Mouse (Mus musculus): ENCODE data around the gene Gm20388. TPM values are rescaled to one million over a fixed set of nuclear protein-coding genes. Genes with fewer than 3 reads are reported as not detected.
A peak's percentile ranks its signal among the peaks of the same experiment; 100 is the strongest.

Gm20388 gene
- polyA plus RNA-seq, 1 experiment from 2014 or later: 5.5 TPM

DNA sequence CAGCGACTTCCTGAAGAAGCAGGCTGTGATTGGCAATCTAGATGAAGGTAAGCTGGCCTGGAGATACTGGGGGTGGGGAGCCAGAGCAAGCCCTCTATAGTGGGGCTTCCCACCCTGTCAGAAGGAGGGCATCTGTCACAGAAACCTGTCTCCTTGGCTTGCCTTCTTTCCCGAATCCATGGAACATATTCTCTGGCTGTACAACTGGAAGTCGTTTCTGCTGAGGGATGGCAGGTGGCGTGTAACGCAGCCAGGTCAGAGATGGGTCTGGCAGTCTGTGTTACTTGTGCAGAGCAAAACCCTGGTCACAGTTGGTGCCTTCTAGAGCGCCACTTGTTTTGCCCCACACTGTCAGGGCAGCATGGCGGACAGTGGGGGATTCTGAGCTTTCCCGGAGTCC is 249.7 kb downstream of the Gm20388 start:
- peaks cover 51% of the 10 kb centered on the region for H3K4me1 ChIP-seq
- no peaks in the 10 kb centered on the region for H3K9me3 ChIP-seq
- H3K27ac ChIP-seq: peak overlapping the region; percentile 30
- 90% methylated on average over 8 of the region's 8 CpGs for WGBS
- DNase-seq (ENCODE audit: extremely low spot score, low spot score): no peak
- H3K36me3 ChIP-seq (replicated peaks): no peaks in the 10 kb centered on the region
- H3K4me3 ChIP-seq: no peak overlapping the region
- peaks cover 22% of the 10 kb centered on the region; the same call in 1 of the 2 replicates for H3K27me3 ChIP-seq (ENCODE audit: poor library complexity, severe bottlenecking)

- peaks cover 36% of the 10 kb centered on the region for H3K4me1 ChIP-seq
- no peaks in the 10 kb centered on the region for H3K9me3 ChIP-seq
- H3K27ac ChIP-seq: no peak overlapping the region
- no peak overlapping the region for H3K4me3 ChIP-seq
- no peaks in the 10 kb centered on the region for H3K36me3 ChIP-seq (replicated peaks)
- DNase-seq (ENCODE audit: extremely low spot score, low spot score): no peak
- peaks cover 24% of the 10 kb centered on the region for H3K27me3 ChIP-seq (ENCODE audit: poor library complexity, severe bottlenecking)
- 84% methylated on average over 16 of the region's 16 CpGs for WGBS
Measured at GRCm38 (mm10) chr8:120161658-120162403, 251.2 kb downstream of the Gm20388 start.

- Histone ChIP-seq H3K27me3 (ENCODE audit: poor library complexity, severe bottlenecking) (peaks cover 29% of the 10 kb centered on the region), H3K4me3 (no peak overlapping the region), H3K27ac (no peak overlapping the region), H3K36me3 (replicated peaks) (no peaks in the 10 kb centered on the region), H3K9me3 (no peaks in the 10 kb centered on the region), H3K4me1 (peaks cover 37% of the 10 kb centered on the region)
- DNase-seq (ENCODE audit: extremely low spot score, low spot score): no peak
- 91% methylated on average over 5 of the region's 5 CpGs for WGBS
Measured at GRCm38 (mm10) chr8:120162404-120162752, 251.7 kb downstream of the Gm20388 start.

DNA sequence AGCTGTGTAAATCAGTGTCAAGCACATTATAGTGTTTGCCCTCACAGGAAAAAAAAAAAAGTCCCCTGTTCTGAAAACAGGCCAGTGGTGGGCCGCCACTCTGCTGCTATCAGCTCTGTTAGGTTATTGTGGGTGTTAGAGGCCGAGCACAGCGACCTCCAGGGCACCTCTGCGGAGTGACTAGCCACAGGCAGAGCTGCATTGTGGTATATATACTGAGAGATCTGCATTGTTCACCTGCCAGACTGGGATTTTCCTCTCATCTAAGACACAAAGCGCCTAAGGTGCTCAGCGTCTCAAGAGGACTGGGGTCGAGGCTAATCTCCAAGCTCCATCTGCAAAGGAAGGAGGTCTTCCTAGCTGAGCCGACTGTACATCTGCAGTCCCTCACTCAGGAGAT is 252.7 kb downstream of the Gm20388 start:
- peaks cover 39% of the 10 kb centered on the region for H3K27me3 ChIP-seq (ENCODE audit: poor library complexity, severe bottlenecking)
- H3K9me3 ChIP-seq: no peaks in the 10 kb centered on the region
- H3K36me3 ChIP-seq (replicated peaks): no peaks in the 10 kb centered on the region
- 70% methylated on average over 8 of the region's 8 CpGs for WGBS
- no peak overlapping the region for H3K27ac ChIP-seq
- no peak overlapping the region for H3K4me3 ChIP-seq
- no peak for DNase-seq (ENCODE audit: extremely low spot score, low spot score)
- peaks cover 47% of the 10 kb centered on the region for H3K4me1 ChIP-seq

GRCm38 (mm10) chr8:120164026-120164425 is 253.4 kb downstream of the Gm20388 start:
- Histone ChIP-seq H3K27ac (no peak overlapping the region; the same call in 1 of the 2 replicates), H3K36me3 (replicated peaks) (no peaks in the 10 kb centered on the region), H3K4me3 (no peak overlapping the region), H3K4me1 (peaks cover 47% of the 10 kb centered on the region), H3K27me3 (ENCODE audit: poor library complexity, severe bottlenecking) (peaks cover 42% of the 10 kb centered on the region), H3K9me3 (no peaks in the 10 kb centered on the region)
- WGBS: 87% methylated on average over 5 of the region's 5 CpGs
- DNase-seq (ENCODE audit: extremely low spot score, low spot score): no peak

GRCm38 (mm10) chr8:120167136-120167535 is 256.5 kb downstream of the Gm20388 start:
- 90% methylated on average over 8 of the region's 8 CpGs for WGBS
- peaks cover 46% of the 10 kb centered on the region for H3K27me3 ChIP-seq (ENCODE audit: poor library complexity, severe bottlenecking)

GRCm38 (mm10) chr8:120167821-120168220 is 257.2 kb downstream of the Gm20388 start:
- no peak overlapping the region for H3K4me3 ChIP-seq
- H3K4me1 ChIP-seq: peaks cover 39% of the 10 kb centered on the region

More at GRCm38 (mm10) chr8:120167136-120167535, 256.5 kb downstream of the Gm20388 start:
- Histone ChIP-seq H3K4me3 (no peak overlapping the region), H3K9me3 (no peaks in the 10 kb centered on the region), H3K4me1 (peaks cover 41% of the 10 kb centered on the region), H3K27ac (no peak overlapping the region), H3K36me3 (replicated peaks) (no peaks in the 10 kb centered on the region)
- DNase-seq (ENCODE audit: extremely low spot score, low spot score): no peak

GRCm38 (mm10) chr8:120169119-120169518 is 258.5 kb downstream of the Gm20388 start:
- Histone ChIP-seq H3K4me3 (no peak overlapping the region), H3K27me3 (ENCODE audit: poor library complexity, severe bottlenecking) (peaks cover 57% of the 10 kb centered on the region), H3K27ac (peak overlapping the region; percentile 31), H3K9me3 (no peaks in the 10 kb centered on the region), H3K4me1 (peaks cover 32% of the 10 kb centered on the region), H3K36me3 (replicated peaks) (no peaks in the 10 kb centered on the region)
- no peak for DNase-seq (ENCODE audit: extremely low spot score, low spot score)
- WGBS: 39% methylated on average over 8 of the region's 8 CpGs

More at GRCm38 (mm10) chr8:120167821-120168220, 257.2 kb downstream of the Gm20388 start:
- H3K9me3 ChIP-seq: no peaks in the 10 kb centered on the region
- WGBS: 27% methylated on average over 5 of the region's 5 CpGs
- DNase-seq (ENCODE audit: extremely low spot score, low spot score): no peak
- peak overlapping the region; percentile 61 for H3K27ac ChIP-seq
- H3K36me3 ChIP-seq (replicated peaks): no peaks in the 10 kb centered on the region
- H3K27me3 ChIP-seq (ENCODE audit: poor library complexity, severe bottlenecking): peaks cover 44% of the 10 kb centered on the region

- WGBS: 62% methylated on average over 1 of the region's 1 CpGs
- H3K9me3 ChIP-seq: no peaks in the 10 kb centered on the region
- no peak overlapping the region for H3K27ac ChIP-seq
- no peak for DNase-seq (ENCODE audit: extremely low spot score, low spot score)
- H3K27me3 ChIP-seq (ENCODE audit: poor library complexity, severe bottlenecking): peaks cover 82% of the 10 kb centered on the region
- no peak overlapping the region for H3K4me3 ChIP-seq
- peaks cover 61% of the 10 kb centered on the region for H3K4me1 ChIP-seq
- H3K36me3 ChIP-seq (replicated peaks): no peaks in the 10 kb centered on the region
Measured at GRCm38 (mm10) chr8:120173195-120173594, 262.6 kb downstream of the Gm20388 start.

- H3K9me3 ChIP-seq: no peaks in the 10 kb centered on the region
- H3K27me3 ChIP-seq (ENCODE audit: poor library complexity, severe bottlenecking): peaks cover 75% of the 10 kb centered on the region
- no peaks in the 10 kb centered on the region for H3K36me3 ChIP-seq (replicated peaks)
- 46% methylated on average over 18 of the region's 18 CpGs for WGBS
- no peak overlapping the region for H3K4me3 ChIP-seq
- DNase-seq (ENCODE audit: extremely low spot score, low spot score): no peak
- peak overlapping the region; percentile 51; the same call in 1 of the 2 replicates for H3K27ac ChIP-seq
- H3K4me1 ChIP-seq: peaks cover 61% of the 10 kb centered on the region
Measured at GRCm38 (mm10) chr8:120174606-120175005, 264.0 kb downstream of the Gm20388 start.

DNA sequence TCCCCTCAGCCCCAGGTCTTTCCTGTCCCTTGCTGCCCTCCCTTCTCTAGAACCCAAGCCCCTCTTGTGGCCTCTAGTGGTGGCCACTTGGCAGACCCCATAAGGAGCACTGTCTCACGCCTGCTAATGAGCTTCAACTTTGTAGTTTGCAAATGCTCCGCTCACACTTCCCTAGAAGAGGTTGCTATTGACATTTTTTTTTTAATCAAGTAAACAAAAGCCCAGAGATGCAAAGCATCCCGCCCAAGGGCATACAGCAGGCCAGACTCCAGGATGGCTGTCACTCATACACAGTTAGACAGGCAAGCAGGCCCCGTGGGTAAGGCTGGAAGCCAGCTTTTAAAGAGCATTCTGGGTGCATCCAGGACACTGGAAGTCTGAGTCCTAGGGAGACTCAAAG is 266.0 kb downstream of the Gm20388 start:
- peaks cover 69% of the 10 kb centered on the region for H3K4me1 ChIP-seq
- H3K36me3 ChIP-seq (replicated peaks): no peaks in the 10 kb centered on the region
- DNase-seq (ENCODE audit: extremely low spot score, low spot score): peak; percentile 48
- H3K27ac ChIP-seq: peak overlapping the region; percentile 90
- peak overlapping the region; percentile 52 for H3K4me3 ChIP-seq
- H3K9me3 ChIP-seq: no peaks in the 10 kb centered on the region
- 8% methylated on average over 4 of the region's 4 CpGs for WGBS
- H3K27me3 ChIP-seq (ENCODE audit: poor library complexity, severe bottlenecking): peaks cover 68% of the 10 kb centered on the region

DNA sequence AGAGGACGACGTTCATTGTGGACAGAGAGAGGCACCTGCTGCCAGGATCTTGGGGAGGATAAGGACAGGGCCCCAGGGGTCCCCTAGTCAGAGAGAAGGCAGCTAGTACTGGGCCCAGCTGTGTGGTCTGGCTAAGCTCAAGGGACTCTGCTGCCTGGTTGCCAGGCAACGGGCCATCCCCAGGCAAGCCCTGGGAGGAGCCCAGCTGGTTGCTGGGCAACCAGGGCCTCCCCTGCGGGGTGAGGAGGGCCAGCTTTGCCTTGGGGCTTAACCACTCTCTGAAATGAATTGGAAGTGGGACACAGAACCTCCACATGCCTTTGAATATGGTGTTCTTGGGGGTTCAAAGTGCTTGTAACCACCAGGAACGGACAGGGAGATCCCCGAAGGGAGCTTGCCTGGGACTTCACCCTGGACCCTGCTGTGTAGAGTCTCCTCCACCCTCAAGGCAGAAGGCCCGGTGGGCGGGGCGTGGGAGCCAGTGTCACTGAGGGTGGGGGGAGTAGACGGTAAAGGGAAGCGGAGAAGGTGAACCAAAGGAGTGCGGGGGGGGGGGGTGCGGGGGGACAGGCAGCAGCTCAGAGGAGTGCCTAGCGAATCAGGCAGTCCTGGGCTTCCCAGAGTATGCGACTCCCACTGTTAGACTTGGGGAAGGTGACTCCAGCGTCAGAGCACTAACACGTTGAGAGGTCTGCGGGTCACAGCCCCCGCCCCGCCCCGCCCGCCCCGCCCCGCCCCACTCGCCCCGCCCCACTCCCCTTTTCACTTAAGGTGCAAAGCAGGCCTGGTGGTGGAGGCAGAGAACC is 266.9 kb downstream of the Gm20388 start, which contains the start of gene Fam92b:
Gene Fam92b (minus strand): TSS at position 149 of the 806 bp plus-strand sequence.
- peaks cover 69% of the 10 kb centered on the region for H3K4me1 ChIP-seq
- no peaks in the 10 kb centered on the region for H3K9me3 ChIP-seq

DNA sequence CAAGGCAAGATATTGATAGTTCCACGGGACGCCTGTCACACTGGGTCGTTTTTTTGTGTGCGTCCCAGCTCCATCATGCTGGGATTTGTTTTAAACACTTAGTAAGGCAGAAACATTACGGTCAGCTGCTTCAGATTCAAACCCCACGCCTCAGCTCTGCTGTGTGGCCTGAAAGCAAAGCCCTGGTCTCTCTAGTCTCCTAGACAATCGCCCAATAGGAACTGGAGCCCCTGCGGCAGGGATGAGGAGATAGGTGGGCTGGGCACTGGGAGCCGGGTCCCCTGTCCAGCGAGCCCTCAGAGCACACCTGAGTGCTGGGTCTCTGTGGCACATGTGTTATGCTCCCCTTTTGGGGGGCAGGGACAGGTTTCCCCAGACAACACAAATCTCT is 267.5 kb downstream of the Gm20388 start:
- no peaks in the 10 kb centered on the region for H3K9me3 ChIP-seq
- WGBS: under 1% methylated on average over 10 of the region's 10 CpGs
- no peak for DNase-seq (ENCODE audit: extremely low spot score, low spot score)
- peaks cover 71% of the 10 kb centered on the region for H3K27me3 ChIP-seq (ENCODE audit: poor library complexity, severe bottlenecking)
- peak overlapping the region; percentile 90 for H3K27ac ChIP-seq
- peak overlapping the region; percentile 52 for H3K4me3 ChIP-seq
- peaks cover 67% of the 10 kb centered on the region for H3K4me1 ChIP-seq
- no peaks in the 10 kb centered on the region for H3K36me3 ChIP-seq (replicated peaks)

More for the DNA sequence above, 266.9 kb downstream of the Gm20388 start, which contains the start of gene Fam92b:
- H3K4me3 ChIP-seq: peak within 1 kb of the TSS; percentile 52
- peak within 1 kb of the TSS; percentile 90 for H3K27ac ChIP-seq
- no peaks in the 10 kb centered on the region for H3K36me3 ChIP-seq (replicated peaks)
- peak; percentile 91 for DNase-seq (ENCODE audit: extremely low spot score, low spot score)
- WGBS: 2% methylated on average over 16 of the region's 26 CpGs
- peaks cover 76% of the 10 kb centered on the region for H3K27me3 ChIP-seq (ENCODE audit: poor library complexity, severe bottlenecking)
